Mouse (Mus musculus) embryonic fibroblast, embryonic 13.5 days (primary cell): ENCODE measurements around the gene Phlda2.

ENCODE experiments used
- CTCF ChIP-seq: IDR thresholded peaks from 2 replicates; pipeline ENCODE4 v1.5.1; 2011; ENCODE audit warnings: mild to moderate bottlenecking, control low read depth, low read length, moderate library complexity, borderline replicate concordance; ENCODE audit not compliant: insufficient read depth
- POLR2A ChIP-seq: IDR thresholded peaks from 2 replicates; pipeline ENCODE4 v1.6.1; 2011; ENCODE audit warnings: low read depth, mild to moderate bottlenecking, control low read depth, low read length, moderate library complexity

DNA sequence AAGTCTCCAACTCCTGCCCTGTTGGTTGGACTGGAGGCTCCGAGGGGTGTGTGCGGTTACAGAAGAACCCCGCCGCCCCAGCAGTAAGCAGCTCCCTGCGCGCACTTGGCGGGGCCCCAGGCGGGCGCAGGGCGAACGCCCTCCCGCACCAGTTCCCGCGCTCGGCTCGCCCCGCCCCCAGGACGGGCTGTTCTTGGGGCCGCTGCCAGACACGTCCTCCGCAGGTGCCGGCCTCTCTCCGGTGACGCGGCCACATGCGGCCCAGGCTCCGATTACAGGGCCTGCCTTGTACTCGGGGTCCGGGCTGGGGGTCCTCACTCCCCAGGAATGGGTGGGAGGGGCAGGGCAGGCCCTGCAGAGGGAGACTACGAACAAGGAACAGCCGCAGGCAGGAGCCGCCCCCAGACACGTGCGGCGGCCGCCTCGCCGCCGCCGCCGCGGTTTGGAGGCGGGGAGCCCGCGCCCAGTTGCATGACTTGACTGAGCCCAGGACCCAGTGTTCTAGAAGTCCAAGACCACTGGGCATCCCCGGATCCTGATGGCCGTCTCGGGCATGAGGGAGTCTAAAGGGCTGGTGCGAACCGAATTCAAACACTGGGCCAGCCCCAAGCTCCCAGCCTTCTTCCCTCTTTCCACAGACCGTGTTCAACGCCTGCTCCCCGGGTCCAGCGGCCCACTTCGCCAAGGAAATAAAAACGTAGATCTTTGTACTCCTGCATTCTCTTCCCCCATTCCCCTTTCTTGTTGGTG is 38.0 kb downstream of the Phlda2 start:
- TF ChIP-seq POLR2A (no peak), CTCF (no peak)
